Comparison of ENCODE assay signal across 15 mouse cellular contexts in the genomic region with DNA sequence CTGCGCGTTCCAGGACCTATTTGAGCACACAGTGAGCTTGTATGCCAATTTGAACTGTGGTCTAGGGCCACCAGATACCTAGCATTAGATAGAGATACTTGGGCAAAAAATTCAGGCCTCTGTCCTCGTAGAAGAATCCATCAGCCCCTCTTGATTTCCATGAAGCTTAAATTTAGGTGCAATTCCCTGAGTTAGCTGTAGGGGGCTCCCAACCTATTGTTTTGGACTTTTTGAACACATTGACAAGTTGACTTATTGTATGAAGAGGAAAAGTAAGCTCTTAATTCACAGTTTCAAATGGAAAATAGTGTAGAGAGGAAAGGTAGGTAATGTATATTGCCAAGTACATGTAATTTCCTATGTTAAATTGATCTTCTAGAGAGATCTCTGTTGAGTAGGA.
DNase-seq lines count a peak whose midpoint lies in the region; TF ChIP-seq lines count a peak whose summit lies in the region.
"Had no signal": no experiment of that assay in that cellular context is flagged by ENCODE, and none has a peak within 500 bp of the region (broad histone marks: within the 10 kb centered on the region; RNA-seq: fewer than 3 reads in every experiment).

No protein-coding gene starts in this region.

- no peaks in the 10 kb centered on the region for H3K36me3 ChIP-seq in kidney, adult 2 months (ENCODE audit: control insufficient read depth, insufficient read depth, low read length)
- H3K36me3 ChIP-seq: embryonic facial prominence, embryonic 15.5 days; forebrain, embryonic 12.5 days; G1E; hindbrain, embryonic 15.5 days; limb, embryonic 13.5 days had no signal

- TF ChIP-seq POLR2A in kidney, adult 2 months (IDR thresholded peaks at IDR 0.05; ENCODE audit: low read depth, low read length): no peak

- H3K27me3 ChIP-seq in kidney, adult 2 months (replicated peaks; ENCODE audit: control insufficient read depth, insufficient read depth, low read length): no peaks in the 10 kb centered on the region
- H3K27me3 ChIP-seq: embryonic facial prominence, embryonic 15.5 days; forebrain, embryonic 12.5 days; hindbrain, embryonic 15.5 days; limb, embryonic 13.5 days had no signal

- TF ChIP-seq CTCF in kidney, adult 2 months (conservative IDR thresholded peaks at IDR 0.05; ENCODE audit: insufficient read depth, insufficient read length, low read depth, low read length): no peak

- 75% methylated on average over 3 of the region's 3 CpGs for WGBS in kidney, adult 2 months

- no peak overlapping the region for H3K27ac ChIP-seq in kidney, adult 2 months (ENCODE audit: insufficient read depth, low read depth, low read length)
- H3K27ac ChIP-seq: embryonic facial prominence, embryonic 15.5 days; forebrain, embryonic 12.5 days; heart, adult 2 months; hindbrain, embryonic 15.5 days; limb, embryonic 13.5 days had no signal

- no peak overlapping the region for H3K4me3 ChIP-seq in kidney, adult 2 months (ENCODE audit: insufficient read depth, low read depth, low read length)
- H3K4me3 ChIP-seq: embryonic facial prominence, embryonic 15.5 days; forebrain, embryonic 12.5 days; heart, adult 2 months; hindbrain, embryonic 15.5 days; limb, embryonic 13.5 days had no signal

- no peaks in the 10 kb centered on the region for H3K4me1 ChIP-seq in kidney, adult 2 months (ENCODE audit: control insufficient read depth, insufficient read depth, low read length)
- H3K4me1 ChIP-seq: embryonic facial prominence, embryonic 15.5 days; forebrain, embryonic 12.5 days; hindbrain, embryonic 15.5 days had no signal

- peak; percentile 17 for DNase-seq in kidney, adult 2 months
- no peak for DNase-seq in kidney, postnatal 10 days
- peak; percentile 8 for DNase-seq in thymus, postnatal 0 days (ENCODE audit: low spot score)
- no peak for DNase-seq in thymus, postnatal 14 days
- peak; percentile 9 for DNase-seq in WW6 (ENCODE audit: low read depth, low spot score)
- no peak for DNase-seq in cerebellum, adult 8-10 months
- no peak for DNase-seq in heart, adult 18-20 months
- DNase-seq: cerebellum, adult 9-11 months; heart, adult 2 months; heart, postnatal 14 days had no signal

Comparison
In these comparisons a context has a peak if more than half of its experiments do, and no peak if none do; other contexts are left out.
1. DNase-seq: peak in kidney, adult 2 months (single experiment), thymus, postnatal 0 days (single experiment) and WW6 (single experiment); none in kidney, postnatal 10 days (single experiment), thymus, postnatal 14 days (single experiment), cerebellum, adult 8-10 months (single experiment) and heart, adult 18-20 months (0 of 2).